Mouse (Mus musculus) layer of hippocampus, adult 9-10 months (tissue): Measurements from ENCODE around the gene Scn2b.

ENCODE experiments used
- DNase-seq: peaks from one replicate; pipeline ENCODE4 v3.0.0; 2022; ENCODE audit warnings: low spot score

Gene Scn2b

DNA sequence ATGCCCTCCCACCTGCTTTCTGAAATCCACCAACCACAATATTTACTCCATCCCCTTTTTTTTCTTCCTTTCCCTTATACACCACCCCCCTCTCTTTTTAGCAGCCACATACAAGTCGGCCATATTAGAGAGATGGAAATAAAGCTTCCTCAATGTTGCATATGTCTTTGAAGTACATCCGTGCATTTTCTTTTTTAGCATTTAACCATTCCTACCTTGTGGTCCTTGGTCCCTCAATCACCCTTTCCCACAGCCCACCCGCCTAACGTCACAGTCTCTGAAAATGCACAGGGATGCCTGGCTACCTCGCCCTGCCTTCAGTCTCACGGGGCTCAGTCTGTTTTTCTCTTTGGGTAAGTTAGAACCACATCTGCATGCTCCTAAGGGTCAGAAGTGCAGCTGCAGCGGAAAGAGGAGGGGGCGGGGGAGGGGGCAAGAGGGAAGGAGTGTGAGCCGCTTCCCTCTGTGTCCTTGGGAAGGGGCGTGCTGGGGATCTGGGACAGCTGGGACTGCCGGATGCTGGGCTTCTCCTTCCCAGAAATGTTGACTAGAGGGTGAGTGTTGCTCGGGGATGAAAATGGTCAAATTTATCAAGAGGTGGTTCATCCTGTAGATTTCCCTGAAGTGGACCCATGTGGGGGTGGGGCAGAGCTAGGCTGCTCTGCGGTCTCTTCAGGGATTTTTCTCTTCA, at the start of gene Scn2b:
Scn2b (plus strand) TSS at position 42 of the 691 bp plus-strand sequence.
- DNase-seq, result no peak

GRCm38 (mm10) chr9:45071800-45072199, 45.8 kb upstream of the Scn2b start:
- DNase-seq, result no peak

- DNase-seq, result no peak
Observed at GRCm38 (mm10) chr9:45077859-45078258, 39.7 kb upstream of the Scn2b start.

GRCm38 (mm10) chr9:45079011-45079410, 38.6 kb upstream of the Scn2b start, which contains the start of gene Jaml:
Gene Jaml (plus strand): TSS chr9:45079183.
- no peak for DNase-seq

DNA sequence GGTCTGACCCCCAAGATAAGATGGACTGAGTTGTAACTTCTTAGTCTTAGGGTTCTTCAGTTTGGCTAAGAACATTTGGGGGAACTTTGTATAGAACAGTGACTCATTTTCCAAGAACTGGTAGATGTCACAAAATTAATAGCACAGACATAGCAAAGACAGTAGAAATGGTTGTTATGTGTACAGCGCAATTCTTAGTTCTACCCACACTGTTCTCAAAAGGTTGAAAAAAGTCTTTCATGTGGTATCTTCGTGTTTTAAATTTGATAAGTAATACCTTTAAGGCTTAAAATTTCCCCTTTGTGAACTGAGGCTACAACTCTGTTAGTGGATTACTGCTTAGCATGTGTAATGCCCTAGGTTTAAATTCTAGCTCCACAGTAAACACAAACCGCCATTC, 34.5 kb upstream of the Scn2b start:
- DNase-seq, result no peak

GRCm38 (mm10) chr9:45084556-45084955, 33.0 kb upstream of the Scn2b start:
- DNase-seq, result no peak

DNA sequence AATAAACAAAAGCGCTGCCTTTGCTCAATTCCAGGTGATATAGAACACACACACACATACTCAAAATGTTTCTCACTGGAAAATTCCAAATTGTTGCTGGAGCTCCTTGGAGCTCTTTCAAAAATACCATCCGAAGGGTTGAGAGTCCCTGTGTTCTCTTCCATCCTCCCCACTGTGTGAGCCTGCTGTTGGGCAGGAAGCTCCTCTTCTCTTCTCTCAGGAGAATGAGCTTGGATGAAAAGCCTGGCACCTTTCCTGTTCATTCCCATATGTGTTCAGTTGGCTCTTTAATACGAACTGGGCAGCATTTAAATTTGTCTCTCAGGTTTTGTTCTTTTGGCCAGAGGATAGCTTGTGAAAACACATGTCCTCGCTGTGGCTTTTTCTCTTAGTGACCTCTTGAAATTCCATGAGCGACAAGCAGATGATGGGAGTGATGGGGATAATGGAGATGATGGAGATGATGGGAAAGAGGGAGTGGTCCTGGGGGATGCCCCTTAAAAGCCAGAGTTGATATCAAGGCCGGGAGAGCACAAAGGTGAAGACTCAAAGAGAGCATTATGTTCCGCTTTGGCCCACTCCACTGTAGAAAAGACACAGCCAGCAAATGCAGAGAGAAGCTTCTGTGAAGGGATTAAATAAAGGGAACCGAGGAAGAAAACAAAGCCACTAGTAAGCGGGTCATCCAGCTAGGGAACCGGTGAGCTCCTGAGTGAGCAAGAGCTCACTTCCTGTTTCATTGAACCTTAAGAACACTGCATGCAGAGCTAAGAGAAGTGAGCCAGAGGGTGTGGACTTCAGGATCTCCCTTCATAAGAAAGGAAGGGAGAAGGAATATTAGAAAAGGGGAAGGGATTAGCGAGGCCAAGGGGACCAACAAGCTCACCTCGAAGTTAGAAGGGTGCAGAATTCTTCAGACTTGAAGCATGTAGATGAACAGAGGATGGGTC, 31.6 kb upstream of the Scn2b start:
- no peak for DNase-seq

- no peak for DNase-seq
Observed at GRCm38 (mm10) chr9:45088040-45088439, 29.5 kb upstream of the Scn2b start.

DNA sequence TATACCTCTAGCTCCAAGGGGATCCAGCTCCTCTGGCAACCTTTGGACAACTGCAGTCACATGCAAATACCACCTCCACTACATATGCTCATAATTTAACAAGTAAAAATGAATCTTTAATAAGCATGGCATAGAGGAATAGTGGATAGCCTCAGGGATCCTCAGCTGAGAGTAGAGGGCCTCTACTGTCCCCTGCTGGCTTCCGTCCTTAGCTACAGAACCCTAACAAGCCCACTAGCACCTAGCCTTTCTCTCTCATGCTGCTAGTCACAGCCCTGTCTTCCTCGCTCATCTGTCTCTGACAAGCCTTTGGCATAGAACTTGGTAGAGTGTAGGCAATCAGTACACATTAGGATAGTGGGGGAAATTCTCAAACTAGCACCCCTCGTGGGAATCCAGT, 26.8 kb upstream of the Scn2b start:
- no peak for DNase-seq

GRCm38 (mm10) chr9:45092641-45093040, 24.9 kb upstream of the Scn2b start:
- no peak for DNase-seq

DNA sequence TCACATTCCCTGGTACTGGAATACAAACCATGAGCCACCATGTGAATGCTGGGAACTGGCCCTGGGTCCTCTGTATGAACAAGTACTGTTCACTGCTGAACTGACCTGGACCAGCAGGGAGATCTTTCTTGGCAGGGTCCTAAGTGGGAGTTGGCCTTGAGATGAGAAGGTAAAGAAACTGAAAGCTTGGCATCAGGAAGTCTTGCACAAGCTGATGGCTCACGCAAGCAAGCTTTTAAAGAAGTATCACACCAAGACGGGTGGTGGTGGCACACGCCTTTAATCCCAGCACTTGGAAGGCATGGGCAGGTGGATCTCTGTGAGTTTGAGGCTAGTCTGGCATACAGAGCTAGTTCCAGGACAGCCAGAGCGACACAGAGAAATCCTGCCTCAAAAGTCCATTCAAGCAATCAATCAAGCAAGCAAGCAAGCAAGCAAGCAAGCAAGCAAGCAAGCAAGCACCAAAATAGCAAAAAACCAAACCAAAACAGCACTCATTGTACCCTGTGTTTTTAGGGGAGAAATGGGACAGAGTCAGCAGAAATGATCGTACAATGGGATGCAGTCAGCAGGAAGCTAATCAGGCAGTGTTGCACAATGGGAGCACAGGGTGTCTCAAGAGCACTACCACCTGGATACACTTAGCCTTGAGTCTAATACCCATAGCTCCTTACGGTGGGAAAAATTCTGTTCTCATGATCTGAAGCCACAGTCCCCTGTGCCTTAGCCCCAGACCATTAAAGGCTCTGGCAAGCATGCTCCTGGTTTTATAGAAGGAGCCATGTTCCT, 22.2 kb upstream of the Scn2b start:
- DNase-seq, result no peak

GRCm38 (mm10) chr9:45097877-45098276, 19.7 kb upstream of the Scn2b start:
- no peak for DNase-seq

GRCm38 (mm10) chr9:45098426-45098825, 19.2 kb upstream of the Scn2b start:
- DNase-seq, result no peak

DNA sequence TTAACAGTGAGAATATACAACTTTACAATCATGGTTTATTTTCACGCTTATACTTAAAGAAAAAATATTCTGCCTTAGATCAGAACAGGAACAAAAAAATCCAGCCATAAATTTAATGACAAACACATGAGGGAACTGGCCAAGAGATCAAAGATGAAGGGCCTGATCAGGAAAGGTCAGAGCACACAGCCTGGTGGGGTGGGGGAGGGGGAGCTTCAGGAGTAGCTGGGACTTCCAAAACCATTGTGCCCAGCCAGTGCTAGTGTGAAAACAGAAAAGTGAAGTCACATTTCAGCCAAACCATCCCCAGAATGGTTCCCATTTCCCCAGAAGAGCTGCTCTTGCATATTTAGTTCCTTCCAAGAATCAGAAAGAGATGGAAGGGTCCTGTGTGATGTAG, 15.1 kb upstream of the Scn2b start:
- DNase-seq, result no peak

GRCm38 (mm10) chr9:45103211-45103979, 14.2 kb upstream of the Scn2b start:
- no peak for DNase-seq

- DNase-seq, result no peak
Observed at GRCm38 (mm10) chr9:45105596-45106374, 11.8 kb upstream of the Scn2b start.

- DNase-seq, result no peak
Observed at GRCm38 (mm10) chr9:45115706-45116105, 1.9 kb upstream of the Scn2b start.

DNA sequence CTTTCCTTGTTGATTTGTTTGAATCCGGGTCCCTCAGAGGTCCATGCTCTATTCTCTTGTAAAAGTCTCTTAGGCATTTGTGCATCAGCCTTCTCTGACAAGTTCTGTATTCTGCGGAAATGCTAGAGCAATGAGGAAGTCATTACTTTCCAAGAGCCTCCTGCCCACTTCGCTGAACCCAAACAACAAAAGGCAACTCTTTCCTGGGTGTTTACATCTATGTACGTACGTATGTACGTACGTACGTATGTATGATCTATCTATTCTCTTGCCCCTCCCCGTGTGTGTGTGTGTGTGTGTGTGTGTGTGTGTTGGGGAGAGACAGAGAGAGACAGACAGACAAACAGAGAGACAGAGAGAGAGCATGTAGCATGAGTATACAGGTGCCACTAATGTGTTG, 763 bp upstream of the Scn2b start:
- no peak for DNase-seq

DNA sequence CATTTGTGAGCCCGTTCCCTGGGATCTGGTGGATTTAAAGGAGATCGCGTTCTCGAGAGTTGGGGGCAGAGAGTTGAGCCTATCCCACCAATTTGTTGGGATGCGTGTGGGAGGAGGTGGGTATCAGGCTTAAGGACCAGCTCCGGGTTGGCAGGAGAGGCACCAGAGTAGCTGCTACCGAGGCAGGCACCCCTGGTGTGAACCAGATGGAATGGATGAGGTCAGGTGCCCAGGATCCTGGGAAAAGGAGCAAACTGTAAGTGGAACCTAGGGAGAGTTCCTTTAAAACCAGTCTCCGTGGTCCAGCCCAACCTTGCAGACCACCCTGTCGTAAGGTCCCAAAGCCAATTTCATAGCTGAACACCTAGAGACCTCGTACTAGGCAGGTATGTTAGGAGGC, 970 bp downstream of the Scn2b start:
- no peak for DNase-seq

- DNase-seq, result no peak
Observed at GRCm38 (mm10) chr9:45119316-45119953, 1.9 kb downstream of the Scn2b start.
